Mouse (Mus musculus): ENCODE results near the gene Zmynd19.

Zmynd19 gene

DNA sequence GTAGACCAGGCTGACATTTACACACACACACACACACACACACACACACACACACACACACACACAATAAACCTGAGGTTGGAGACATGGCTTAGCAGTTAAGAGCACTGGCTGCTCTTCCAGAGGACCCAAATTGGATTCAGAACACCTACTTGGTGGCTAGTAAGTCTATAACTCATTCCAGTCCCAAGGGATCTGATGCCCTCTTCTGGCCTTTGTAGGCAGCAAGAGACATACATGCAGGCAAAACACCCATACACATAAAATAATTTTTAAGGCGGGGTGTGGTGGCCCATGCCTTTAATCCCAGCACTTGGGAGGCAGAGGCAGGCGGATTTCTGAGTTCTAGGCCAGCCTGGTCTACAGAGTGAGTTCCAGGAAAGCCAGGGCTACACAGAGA, 5.3 kb upstream of the Zmynd19 start:
- DNase-seq: peak; percentile 48 to 55

DNA sequence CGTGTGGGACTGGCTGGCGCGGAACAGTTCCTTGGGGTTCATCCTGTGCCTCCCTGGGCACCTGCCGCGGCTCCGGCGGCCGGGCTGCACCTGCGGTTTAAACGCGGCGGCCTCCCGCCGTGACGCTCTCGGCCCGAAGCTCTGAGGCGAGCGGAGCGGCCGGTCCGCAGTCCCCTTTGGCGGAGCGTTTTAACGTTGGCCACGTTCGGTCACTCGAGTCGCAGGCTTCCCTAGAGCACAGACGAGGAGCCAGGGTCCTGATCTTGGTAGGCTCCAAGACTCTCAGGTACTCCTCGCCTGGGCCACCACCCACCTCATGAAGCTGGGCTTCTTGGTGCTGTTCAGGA, 570 bp downstream of the Zmynd19 start:
- DNase-seq: peak; percentile 5 to 20

DNA sequence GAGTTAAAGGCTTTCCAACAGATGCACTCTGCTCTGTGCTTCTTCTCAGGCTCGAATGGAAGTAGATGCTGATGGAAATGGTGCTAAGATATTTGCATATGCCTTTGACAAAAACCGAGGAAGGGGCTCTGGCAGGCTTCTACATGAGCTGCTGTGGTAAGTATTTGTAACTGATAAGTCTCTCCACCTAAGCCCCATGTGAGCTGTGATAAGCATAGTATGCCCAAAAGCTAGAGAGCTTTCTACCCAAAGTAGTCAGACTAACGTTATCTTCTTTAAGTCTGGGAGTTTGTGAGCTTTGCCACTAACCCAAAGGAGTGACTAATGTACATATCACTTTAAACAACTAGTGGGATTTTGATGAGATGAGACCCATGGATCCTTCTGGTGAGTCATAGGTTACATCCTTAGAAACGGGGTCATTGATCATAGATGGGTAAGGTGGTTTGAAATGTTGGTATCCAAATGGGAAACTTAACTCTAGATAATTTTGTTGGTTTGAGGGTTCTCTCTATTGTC, 3.0 kb downstream of the Zmynd19 start:
- no peak for DNase-seq

DNA sequence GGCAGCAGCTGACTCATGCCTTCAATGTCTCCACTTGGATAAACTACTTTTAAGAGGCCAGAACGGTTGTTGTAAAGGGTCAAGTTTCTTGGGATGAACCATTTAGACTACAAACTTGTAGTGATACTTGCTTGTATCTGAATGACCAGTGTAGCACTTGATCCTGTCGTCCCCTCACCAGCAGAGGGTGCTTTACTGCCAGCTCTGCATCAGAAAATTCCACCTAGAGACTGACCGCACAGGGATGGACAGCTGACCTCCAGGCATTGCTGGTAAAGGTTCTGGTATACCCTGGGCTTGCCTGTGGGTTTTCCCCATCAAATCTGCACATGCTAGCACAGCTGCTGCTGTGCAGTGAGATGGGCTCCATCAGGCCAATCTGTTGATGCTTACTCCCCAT, 11.3 kb downstream of the Zmynd19 start:
- DNase-seq: peak in 1 of 2 experiments; percentile 11

DNA sequence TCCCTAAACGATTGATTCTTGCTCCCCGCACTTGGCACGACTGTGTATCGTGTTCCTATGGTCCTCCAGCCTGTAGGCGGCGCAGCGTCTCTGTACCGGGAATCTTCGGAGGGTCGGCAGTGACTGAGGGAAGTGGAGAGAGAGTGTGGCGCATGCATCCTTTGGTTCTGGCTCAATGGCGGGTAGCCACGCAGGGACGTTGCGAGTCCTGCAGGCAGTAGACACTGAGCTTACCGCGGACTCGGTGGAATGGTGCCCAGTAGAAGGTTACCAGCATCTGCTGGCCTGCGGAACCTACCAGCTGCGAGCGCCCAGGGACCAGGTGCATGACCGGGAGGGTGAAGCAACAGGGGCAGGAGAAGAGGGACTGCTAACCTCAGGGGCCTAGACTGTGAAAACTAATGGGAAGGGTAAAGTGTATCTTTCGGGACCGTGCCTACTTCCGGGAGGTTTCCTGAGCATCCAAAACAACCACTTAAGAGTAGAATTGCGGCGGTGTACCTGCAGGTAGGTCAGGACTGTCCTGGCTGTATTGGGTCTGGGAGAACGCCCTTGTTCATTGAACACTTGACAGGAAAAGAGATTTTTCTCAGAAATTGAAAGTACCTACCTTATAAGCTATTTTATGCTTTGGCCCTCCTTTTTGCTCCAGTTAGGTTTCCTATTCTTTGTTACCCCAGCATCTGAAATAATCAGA, 12.9 kb downstream of the Zmynd19 start, which contains the start of gene Dph7:
TSS of gene Dph7 (plus strand) at position 97 of the 697 bp plus-strand sequence.
- peak; percentile 91 for DNase-seq

DNA sequence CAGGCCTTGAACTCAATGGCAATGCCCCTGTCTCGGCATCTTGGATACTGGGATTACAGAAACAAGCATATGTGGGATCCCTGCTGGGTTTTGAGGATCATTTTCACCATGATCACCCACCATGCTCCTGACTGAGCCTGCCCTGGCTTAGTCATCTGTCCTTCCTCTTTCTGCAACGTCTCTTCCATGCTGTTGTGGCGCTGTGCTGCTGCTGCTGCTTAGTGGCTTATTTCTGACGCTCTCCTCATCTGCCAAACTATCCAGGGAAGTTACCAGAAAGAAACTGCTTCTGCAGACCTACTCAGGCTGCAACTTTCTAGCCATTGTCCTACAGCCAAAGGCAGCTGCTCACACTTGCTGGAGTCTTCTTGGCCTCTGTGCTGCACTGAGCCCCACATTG, 20.8 kb downstream of the Zmynd19 start:
- no peak for DNase-seq

DNA sequence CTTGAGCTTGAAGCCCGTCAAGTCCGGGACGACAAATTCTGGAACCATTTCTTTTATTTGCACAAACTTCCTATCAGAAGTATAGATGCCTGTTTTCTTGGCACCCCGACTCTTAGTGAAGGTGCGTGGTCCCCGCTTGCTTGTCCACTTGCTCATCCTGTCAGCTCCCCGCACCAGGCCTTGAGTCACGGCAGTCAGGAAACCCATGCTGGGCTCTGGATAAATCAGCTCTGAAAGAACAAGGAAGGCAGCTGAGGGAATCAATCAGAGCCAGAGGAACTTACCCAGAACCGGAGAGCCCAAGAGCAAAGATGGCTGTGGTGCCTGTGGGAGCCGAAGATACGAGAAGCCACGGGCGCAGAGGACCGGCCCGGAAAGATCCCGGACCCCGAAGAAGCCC, 24.9 kb downstream of the Zmynd19 start:
- DNase-seq: peak in 1 of 2 experiments; percentile 15

DNA sequence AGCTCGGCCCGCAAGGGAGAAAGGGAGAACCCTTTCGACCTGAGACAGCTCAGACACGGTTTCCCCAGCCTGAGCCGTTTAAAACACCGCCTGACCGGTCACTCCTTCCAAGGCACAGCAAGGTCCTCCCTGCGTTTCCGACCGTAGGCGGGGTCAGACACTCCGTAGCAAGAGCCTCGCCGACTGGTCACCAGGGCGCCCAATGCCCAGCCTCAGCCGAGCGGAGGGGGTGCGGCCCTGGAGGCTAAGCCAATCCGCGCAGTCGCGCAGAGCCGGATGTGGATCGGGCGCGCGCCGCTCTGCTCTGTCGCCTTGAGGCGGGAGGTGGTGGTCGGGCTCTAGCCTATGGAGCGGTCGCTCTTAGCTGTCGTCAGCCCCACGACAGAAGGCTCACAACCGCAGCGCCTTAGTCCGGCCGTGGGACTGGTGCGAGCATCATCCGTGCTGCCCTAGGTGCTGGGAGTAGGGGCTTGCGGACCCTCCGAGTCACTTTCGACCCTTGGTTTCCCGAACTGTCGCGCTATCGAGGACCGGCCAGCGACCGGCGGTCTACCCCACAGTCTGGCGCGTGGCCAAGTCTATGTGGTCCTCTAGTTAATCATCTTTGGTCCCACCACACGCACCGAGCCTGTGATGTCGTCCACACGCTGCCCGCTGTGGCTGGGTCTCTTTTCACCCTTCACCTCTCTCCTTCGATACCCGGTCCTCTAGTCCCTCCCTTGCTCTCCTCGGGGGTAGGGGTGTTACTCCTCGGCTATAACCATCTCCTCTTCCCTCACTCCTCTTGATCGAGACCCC, 25.5 kb downstream of the Zmynd19 start, which contains the start of gene Mrpl41:
TSS of gene Mrpl41 (minus strand) at position 193 of the 798 bp plus-strand sequence.
- peak; percentile 95 for DNase-seq

DNA sequence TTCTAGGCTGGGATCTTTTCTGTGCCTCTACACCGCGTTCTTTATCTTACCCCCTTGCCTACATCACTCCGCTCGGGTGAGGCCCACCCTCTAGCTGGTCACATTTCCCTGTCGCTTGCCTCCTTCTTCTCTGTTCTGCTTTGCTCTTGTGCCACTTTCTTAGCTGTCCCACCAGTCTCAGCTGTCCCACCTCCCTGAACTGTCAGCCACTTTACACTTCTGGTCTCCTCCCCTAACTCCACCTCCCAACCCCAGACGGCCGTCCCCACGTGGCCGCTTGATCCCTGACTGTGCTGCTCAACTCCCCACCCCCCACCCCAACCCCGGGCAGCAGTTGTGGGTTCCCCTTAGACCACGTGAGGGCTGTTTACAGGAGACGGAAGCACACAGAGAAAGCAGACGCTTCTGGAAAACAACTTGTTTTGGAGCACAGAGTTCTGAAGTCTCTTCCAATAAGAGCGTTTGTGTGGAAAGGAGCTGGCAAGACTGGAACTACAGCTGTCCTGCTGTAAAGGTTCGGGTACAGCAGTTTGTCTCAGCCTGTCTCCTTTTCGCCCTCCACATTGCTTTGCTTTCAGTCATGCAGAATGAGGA, 26.2 kb downstream of the Zmynd19 start, which contains the start of gene Pnpla7:
TSS of gene Pnpla7 (plus strand) at position 330 of the 594 bp plus-strand sequence.
- peak; percentile 86 to 90 for DNase-seq

DNA sequence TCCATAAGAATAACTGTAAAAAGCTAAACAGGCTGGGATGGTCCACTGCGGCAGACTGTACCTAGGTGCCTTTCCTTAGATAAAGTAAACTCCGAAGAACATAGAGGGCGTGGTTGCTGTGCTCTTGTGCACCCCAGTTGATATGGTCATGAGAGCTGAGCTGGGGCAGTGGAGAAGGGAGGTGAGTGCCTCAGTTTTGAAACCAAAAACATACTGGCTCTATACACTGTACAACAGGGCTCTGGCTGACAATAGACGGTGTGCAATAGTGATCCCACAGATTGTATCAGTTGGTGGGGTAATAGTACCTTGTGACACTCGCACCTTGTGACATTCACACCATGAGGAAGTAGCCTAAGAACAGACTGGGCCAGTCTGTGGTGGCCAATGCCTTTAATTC, 27.4 kb downstream of the Zmynd19 start:
- DNase-seq: peak in 1 of 2 experiments; percentile 9

DNA sequence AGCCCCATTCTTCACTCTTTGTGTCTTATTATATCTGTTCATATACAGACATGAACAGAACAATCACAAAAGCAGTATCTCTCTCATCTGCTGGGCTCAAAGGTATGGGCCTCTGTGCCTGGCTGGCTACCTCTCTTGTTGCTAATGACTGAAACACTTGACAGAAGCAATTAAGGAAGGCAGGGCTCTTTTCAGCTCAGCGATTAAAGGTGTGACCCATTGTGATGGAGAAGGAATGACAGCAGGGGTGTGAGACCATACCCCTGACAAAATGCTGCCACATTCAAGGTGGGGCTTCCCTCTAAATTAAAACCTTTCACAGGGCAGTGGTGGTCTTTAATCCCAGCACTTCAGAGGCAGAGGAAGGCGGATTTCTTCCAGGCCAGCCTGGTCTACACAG, 38.2 kb downstream of the Zmynd19 start:
- DNase-seq: no peak

DNA sequence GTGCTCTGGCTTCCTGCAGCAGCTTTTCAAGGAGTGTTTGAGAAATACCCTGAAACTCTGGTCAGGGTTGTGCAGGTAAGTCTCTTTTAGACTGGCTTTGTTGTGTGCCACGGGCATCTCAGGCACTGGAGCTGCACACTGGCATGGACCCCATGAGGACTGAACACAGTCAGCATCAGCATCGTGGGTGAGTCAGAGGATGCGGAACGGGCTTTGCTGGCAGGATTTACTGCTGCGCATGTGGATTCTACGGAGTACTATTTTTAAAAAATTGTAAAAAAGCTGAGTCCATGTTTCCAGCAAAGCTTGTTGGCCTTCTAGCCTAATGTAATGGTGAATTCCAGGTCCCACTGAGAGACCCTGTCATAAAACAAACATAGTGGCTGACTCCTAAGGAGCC, 45.7 kb downstream of the Zmynd19 start:
- DNase-seq: no peak

DNA sequence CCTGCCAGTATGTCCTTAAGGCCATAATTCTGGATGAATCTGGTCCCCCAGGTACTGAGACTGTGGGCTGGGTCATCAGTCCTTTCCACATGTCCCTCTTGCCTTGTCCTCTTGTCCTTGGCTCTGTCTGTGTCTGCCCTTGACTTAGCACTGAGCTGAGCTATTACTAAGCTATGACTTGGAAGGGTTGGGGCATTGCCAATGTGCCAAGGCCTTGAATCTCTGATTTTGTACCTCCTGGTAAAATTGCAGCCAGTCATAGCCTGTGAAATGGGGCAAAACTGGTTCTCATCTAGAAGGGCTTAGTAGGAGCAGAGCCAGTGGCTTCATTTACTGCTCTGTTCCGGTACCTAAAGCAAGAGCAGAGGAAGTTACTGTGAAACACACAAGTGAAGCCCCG, 46.9 kb downstream of the Zmynd19 start:
- DNase-seq: no peak

DNA sequence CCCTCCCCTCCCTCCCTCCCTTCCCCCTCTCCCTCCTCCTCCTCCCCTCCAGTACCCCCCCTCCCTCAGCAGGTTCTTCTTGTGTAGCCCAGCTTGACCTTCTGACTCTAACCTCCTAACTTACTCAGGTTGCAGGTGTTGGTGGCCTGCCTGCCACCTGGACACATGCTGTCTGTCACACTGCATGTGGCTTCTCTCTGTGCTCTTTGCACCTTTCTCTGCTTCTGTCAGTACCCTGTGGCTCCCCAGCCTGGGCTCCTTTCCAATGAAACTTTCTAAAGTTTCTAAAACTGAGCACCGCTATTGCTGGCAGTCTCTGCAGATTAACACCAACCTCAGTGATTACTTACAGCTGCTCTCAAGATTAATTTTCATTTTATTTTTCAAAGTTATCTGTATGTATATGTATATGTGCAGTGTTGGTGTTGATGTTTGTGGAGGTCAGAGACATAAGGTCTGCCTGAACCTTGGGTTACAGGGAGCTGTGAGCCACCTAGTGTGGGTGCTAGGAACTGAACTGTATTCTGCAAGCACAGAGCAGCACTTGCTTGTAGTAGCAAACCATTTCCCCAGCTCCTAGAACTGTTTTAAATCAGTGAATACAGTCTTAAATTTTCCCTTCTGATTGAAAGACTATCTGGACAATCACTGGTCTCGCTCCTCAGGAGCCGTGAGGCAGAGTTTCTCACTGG, 51.1 kb downstream of the Zmynd19 start:
- peak; percentile 40 to 50 for DNase-seq

DNA sequence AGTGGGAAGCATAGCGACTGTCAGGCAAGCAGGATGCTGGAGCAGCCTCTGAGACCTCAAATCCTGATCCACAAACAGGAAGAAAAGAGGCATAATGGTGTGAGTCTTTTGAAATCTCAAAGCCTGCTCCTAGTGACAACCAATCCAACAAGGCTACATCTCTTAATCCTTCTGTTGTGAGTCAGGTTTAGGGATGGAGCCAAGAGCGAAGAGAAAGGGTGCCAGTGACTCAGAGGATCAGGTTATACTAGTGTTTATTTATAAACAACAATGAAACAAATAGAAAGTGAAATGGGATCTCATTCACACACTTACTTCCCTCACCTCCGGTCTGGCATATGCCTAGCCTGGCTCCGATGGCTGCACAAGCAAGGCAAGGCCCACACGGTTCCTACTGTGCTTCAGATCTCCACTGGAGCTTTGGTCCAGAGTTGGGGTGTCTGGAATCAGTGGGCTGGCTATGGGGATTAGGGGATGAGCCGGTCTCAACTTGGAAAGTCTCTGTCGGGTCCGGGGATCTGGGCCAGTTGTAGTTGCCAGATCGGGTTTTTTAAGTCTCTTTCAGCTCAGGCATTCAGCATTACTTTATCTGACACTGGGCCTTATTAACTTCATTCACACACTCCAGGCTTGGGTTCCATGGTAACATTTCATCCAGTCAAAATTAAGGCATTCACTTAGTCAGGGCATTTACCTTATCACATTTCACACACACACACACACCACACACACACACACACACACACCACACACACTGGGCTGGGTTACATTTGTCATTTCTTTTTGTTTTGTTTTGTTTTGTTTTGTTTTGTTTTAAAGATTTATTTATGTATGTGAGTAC, 54.6 kb downstream of the Zmynd19 start:
- DNase-seq: no peak

DNA sequence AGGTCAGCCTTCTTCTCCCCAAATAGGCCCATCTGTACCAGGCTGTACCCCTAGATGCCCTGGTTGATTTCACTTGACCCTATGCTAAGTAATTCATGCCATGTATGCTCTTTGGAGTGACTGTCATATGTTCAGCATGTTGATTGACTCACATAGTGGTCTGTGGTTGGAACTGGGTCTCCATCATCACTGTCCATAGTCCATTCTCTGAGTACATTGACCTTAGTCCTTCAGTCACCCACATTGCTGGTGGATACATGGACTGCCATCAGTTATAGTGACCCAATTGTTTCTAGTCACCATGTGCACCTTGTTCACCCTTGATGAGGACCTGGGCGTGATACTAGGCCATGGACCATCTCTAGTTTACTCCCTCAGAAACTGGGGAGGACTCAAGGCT, 57.2 kb downstream of the Zmynd19 start:
- DNase-seq: no peak

DNA sequence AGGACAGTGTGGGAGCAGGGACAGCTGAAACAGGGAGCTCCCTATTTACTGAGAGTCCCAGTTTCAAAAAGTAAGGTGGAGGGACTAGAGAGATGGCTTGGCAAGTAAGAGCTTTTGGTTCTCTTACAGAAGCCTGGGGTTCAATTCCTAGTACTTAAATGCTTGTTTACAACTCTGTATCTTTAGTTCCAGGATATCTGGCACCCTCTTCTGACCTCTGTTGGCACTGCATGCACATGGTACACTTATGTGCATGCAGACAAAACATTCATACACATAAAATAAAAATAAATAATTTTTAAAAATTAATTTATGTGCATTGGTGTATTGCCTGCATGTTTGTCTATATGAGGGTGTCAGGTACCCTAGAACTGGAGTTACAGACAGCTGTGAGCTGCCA, 58.7 kb downstream of the Zmynd19 start:
- peak; percentile 15 to 26 for DNase-seq
